Mouse (Mus musculus): Measurements from ENCODE around the gene Dlg3.

Dlg3 gene

DNA sequence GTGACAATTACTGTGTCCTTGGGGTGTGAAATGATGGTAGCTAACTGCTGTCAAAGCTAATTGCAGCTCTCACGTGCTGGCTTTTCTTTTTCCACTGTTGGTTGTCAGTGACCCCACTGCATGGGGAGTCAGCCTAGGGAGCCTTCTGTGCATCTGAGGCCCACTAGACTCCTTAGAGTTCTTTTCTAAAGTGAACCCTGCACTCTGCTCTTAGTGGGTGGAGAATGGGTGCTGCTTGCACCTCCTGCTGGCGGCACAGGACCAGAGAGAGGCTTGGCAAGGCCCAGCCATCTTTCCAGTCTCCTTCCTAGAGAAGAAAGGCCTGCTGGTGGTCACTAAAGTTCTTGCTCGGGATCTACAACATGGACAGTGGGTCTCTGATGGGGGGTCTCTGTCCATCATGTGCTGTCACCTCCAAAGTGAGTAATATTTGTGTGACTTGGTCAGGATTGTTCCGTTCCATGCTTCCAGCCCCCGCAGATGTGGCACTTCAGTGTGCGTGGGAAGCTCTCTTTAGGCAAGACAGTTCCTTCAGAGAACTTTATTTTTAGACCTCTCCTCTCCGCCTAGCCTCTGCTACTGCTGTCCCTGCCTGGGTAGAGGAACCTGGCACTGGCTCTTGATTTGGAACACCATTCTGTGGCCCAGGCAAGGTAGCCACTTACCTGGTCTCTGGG, 30.5 kb downstream of the Dlg3 start:
- DNase-seq = no peak

DNA sequence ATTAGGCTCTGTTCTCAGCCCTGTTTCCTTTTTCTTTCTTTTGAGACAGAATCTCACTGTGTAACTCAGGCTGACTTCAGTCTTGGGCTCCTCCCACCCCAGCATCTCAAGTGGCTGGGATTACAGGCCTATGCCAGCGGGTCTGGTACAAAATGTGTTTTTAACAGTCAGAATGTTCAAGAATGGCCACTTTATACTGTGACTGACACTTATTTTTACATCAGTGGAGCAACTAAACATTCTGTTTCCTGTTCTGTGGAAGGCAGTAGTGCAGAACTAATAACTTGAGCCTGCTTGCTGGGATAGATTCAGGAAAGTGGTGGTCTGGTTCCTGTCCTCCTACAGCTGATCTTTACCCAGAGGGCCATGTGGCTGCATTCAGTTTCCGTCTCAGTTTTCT, 33.1 kb downstream of the Dlg3 start:
- no peak for DNase-seq

DNA sequence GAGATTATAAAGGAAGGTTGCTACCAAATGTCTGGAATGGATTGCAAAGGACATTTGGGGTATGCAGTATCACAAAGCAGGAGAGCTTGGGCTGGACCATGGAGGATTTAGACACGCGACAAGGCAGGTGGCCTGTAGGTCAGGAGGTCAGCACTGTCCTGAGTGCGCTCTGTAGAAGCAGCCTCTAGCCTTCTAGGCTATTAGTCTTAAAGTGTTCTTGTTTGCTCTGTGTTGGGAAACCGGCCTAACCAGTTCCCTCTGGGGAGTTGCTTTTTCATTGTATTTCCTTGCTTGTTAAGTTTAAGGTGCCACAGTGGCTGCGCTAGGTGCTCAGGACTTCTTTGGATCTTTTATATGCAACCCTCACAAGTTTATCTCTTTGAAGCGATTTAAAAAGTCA, 34.5 kb downstream of the Dlg3 start:
- DNase-seq = no peak

DNA sequence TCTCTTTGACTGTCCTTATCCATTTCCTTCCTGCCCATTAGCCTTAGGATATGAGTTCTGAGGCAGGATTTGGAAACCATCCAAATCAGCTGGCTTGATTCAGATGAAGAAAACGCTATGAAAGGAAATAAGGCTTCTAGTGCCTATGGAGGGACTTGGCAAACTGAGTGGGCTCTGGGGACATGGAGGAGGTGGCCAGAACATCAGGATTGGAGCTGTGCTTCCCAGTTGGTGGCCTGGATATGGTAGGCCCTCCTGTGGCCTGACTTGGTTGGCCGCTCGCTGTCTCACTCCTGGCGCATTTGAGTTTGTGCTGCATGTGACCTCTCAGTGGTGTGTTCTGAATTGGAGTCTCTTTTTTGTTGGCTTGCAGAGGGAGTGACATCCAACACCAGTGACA, 43.6 kb downstream of the Dlg3 start:
- DNase-seq = no peak

DNA sequence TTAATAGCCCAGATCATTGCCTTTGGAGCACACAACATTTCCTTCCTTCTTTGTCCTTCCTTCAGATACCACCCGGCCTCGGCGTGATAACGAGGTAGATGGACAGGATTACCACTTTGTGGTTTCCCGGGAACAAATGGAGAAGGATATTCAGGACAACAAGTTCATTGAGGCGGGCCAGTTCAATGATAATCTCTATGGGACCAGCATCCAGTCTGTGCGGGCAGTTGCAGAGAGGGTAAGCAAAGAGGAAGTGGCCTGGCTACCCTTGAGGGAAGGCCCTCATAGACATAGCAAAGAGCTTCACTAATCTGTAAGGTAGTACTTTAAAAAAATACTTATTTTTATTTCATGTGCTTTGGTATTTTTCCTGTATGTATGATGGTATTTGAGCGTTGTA, 46.6 kb downstream of the Dlg3 start:
- DNase-seq = no peak

DNA sequence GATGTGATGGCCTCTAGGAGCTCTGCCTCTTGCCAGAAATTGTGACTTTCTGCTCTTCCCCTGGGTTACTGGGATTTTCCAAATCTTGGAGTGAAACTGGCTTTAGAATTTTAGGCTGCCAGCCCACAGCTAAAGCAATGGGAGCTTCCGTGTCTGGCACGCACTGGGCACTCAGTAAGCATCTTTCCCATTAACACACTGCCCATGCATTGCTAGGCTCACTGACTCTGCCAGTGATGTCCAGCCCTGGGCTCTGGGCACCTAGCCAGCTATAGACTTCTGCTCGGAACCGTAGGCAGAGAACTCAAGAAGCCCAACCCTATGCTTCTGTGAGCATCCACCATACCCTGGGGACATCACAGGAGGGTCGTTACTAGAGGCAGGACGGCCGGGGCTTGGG, 48.2 kb downstream of the Dlg3 start:
- DNase-seq = no peak

DNA sequence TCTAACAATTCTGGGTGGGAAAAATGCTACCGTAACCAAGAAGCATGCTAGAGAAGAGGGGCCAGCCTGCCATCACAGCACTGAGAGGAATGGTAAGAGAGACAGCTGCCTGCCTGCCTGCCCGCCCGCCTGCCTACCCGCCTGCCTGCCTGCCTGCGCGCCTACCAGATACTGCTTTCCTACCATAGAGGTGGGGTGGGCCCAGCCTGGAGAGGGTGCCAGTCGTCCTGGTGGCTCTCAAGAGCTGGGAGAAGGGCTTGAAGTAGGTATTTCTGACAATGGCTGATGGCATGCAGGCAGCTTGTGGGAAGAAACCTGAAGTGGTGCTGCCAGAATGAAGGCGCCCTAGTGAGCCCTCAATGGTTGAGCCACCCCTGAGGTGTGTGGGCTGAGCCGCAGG, 51.2 kb downstream of the Dlg3 start:
- no peak for DNase-seq

DNA sequence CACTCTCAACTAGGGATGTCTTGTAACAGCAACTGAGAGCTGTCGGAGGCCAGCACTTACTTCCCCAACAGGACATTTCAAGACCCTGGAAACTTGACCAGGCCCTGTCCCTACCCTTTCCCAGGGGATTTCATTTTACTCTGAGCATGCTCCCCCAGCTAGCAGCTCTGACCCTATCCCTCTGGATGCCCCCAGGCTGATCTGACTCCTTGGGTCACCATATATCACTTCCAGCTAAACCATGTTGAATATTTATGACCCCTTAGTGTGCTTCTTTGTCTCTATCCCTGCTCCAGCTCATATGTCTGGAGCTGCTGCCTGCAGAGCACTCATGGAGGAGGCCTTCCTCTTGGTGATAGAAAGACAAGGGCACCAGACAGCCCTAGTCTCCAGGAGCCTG, 53.6 kb downstream of the Dlg3 start:
- no peak for DNase-seq

DNA sequence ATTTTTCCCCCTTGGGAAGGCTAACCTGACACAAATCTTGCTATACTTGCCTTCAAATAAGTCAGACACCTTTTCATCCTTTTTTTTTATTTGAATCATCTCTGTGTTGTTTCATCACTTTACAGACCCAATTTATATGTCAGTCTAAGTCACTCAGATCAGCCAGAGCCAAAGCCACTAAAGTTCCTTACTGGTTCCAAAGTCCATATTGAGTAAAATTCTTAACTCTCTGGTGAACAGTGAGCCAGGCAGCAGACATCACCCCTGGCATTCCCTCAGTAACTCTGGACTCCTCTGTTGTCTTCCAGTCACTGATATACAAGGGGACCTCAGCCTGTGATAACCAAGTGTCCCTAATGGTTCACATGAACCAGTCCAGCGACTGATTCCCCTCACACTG, 58.0 kb downstream of the Dlg3 start:
- no peak for DNase-seq

DNA sequence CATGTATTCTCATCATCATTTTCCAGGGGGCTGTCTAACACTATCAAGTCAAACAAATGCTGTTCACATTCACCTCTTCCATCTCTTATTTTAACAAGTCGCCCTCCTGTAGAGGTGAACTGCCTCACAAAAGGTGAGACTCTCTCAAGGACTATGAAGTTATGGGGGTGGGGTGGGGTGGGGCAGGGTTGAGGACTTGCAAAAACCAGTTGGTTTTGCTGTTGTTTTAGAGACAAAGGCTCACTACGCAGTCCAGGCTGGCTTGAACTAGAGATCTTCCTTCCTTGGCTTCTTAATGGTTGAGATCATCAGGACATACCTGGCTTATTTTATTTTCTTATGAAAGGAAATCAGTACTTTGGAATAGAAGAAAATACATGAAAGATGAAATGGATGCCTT, 65.3 kb downstream of the Dlg3 start:
- no peak for DNase-seq

DNA sequence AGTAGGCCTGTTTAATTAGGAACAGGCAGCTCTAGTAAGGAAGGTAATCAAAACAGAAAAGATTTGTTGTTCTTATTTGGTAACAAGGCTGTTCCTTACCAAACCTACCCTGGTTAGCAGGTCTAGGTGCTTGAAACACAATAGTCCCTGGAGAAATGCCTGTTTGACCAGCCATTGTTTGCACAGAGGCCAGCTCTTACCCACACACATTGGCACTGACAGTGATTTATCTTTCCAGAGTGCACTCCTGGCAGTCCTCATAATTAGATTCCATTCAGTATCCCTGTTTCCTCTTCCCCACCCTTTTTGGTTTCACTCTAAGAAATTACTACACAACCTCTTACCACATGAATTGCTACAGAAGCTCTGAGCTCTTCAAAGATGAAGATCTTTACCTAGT, 71.7 kb downstream of the Dlg3 start:
- DNase-seq = no peak

Data from retina, postnatal 1 day (tissue).